Mouse (Mus musculus) hindbrain, embryonic 12.5 days (tissue): Measurements from ENCODE around the gene Auh. TPM values are rescaled to one million over a fixed set of nuclear protein-coding genes. Genes with fewer than 3 reads are reported as not detected.

Source experiments
- ATAC-seq: fragments of 200-750 bp; cut with Nextera tagmentation; 2 replicates; pipeline ENCODE4 v1.8.0; 2017; ENCODE audit warnings: moderate TSS enrichment; ENCODE audit not compliant: low FRiP score
- H3K27ac ChIP-seq: fragments of 300-500 bp; sonication (generic); 2 replicates; pipeline ENCODE4 v1.5.1; 2016; ENCODE audit warnings: mild to moderate bottlenecking
- H3K27me3 ChIP-seq: fragments of 300-500 bp; sonication (generic); 2 replicates; pipeline ENCODE4 v1.6.1; 2016; ENCODE audit warnings: mild to moderate bottlenecking
- H3K36me3 ChIP-seq: fragments of 300-500 bp; sonication (generic); 2 replicates; pipeline ENCODE4 v1.6.1; 2016; ENCODE audit warnings: mild to moderate bottlenecking
- H3K4me1 ChIP-seq: fragments of 300-500 bp; sonication (generic); 2 replicates; pipeline ENCODE4 v1.6.1; 2016
- H3K4me2 ChIP-seq: fragments of 300-500 bp; sonication (generic); replicated peaks from 2 replicates; pipeline ENCODE4 v1.6.1; 2016; ENCODE audit warnings: mild to moderate bottlenecking
- H3K4me3 ChIP-seq: fragments of 300-500 bp; sonication (generic); 2 replicates; pipeline ENCODE4 v1.5.1; 2016; ENCODE audit warnings: mild to moderate bottlenecking
- H3K9ac ChIP-seq: fragments of 300-500 bp; sonication (generic); 2 replicates; pipeline ENCODE4 v1.6.1; 2016; ENCODE audit warnings: mild to moderate bottlenecking, moderate library complexity
- H3K9me3 ChIP-seq: fragments of 300-500 bp; sonication (generic); replicated peaks from 2 replicates; pipeline ENCODE4 v1.6.1; 2016; ENCODE audit warnings: mild to moderate bottlenecking
- WGBS: fragments of 180-500 bp; shearing (Covaris S2); methylation state at CpG from one replicate; pipeline ENCODE4 v1.1.7; 2016; 5-methylcytosine and 5-hydroxymethylcytosine counted together
- polyA plus RNA-seq: library from polyadenylated mRNA; unstranded; fragments of >200 nt; fragmentation: Nextera tagmentation; extraction: Ambion mirVana; gene quantifications from 2 replicates; pipeline ENCODE4 v1.2.1, GENCODE M21; 2016

Gene Auh
- polyA plus RNA-seq, 1 experiment from 2014 or later, result 47.7 TPM

- no peaks in the 10 kb centered on the region for H3K27me3 ChIP-seq
- peaks cover 11% of the 10 kb centered on the region for H3K4me1 ChIP-seq
- no peak overlapping the region for H3K9ac ChIP-seq
- no peak overlapping the region for H3K4me2 ChIP-seq
- H3K27ac ChIP-seq, result no peak overlapping the region
- no peaks in the 10 kb centered on the region for H3K9me3 ChIP-seq
- no peak overlapping the region for H3K4me3 ChIP-seq
- ATAC-seq, result no peak
- H3K36me3 ChIP-seq, result no peaks in the 10 kb centered on the region
These were observed 102.8 kb downstream of the Auh start for GRCm38 (mm10) chr13:52826666-52827065.

- no peak for ATAC-seq
- Histone ChIP-seq H3K9me3 (no peaks in the 10 kb centered on the region), H3K4me1 (peaks cover 19% of the 10 kb centered on the region), H3K36me3 (no peaks in the 10 kb centered on the region), H3K27me3 (no peaks in the 10 kb centered on the region; the same call in 1 of the 2 replicates), H3K4me3 (no peak overlapping the region), H3K9ac (no peak overlapping the region), H3K27ac (no peak overlapping the region), H3K4me2 (no peak overlapping the region)
- WGBS, result 66% methylated on average over 9 of the region's 9 CpGs
These were observed 104.7 kb downstream of the Auh start for GRCm38 (mm10) chr13:52824754-52825153.

GRCm38 (mm10) chr13:52822165-52823149 is 107.0 kb downstream of the Auh start:
- Histone ChIP-seq H3K4me2 (peak overlapping the region; percentile 37), H3K27ac (no peak overlapping the region), H3K4me3 (no peak overlapping the region), H3K36me3 (no peaks in the 10 kb centered on the region), H3K9me3 (no peaks in the 10 kb centered on the region), H3K4me1 (peaks cover 34% of the 10 kb centered on the region), H3K27me3 (no peaks in the 10 kb centered on the region; the same call in 1 of the 2 replicates), H3K9ac (no peak overlapping the region)
- ATAC-seq, result no peak
- WGBS, result 28% methylated on average over 21 of the region's 23 CpGs

GRCm38 (mm10) chr13:52821571-52821970 is 107.9 kb downstream of the Auh start:
- Histone ChIP-seq H3K27me3 (no peaks in the 10 kb centered on the region; the same call in 1 of the 2 replicates), H3K36me3 (no peaks in the 10 kb centered on the region), H3K27ac (no peak overlapping the region), H3K9ac (no peak overlapping the region), H3K4me2 (no peak overlapping the region), H3K9me3 (no peaks in the 10 kb centered on the region), H3K4me3 (no peak overlapping the region), H3K4me1 (peaks cover 34% of the 10 kb centered on the region)
- ATAC-seq, result no peak
- 32% methylated on average over 9 of the region's 9 CpGs for WGBS

GRCm38 (mm10) chr13:52819901-52820300 is 109.6 kb downstream of the Auh start:
- Histone ChIP-seq H3K4me3 (no peak overlapping the region), H3K36me3 (no peaks in the 10 kb centered on the region), H3K4me1 (peaks cover 34% of the 10 kb centered on the region), H3K27ac (no peak overlapping the region), H3K4me2 (no peak overlapping the region), H3K9ac (no peak overlapping the region), H3K9me3 (no peaks in the 10 kb centered on the region), H3K27me3 (no peaks in the 10 kb centered on the region; the same call in 1 of the 2 replicates)
- WGBS, result 84% methylated on average over 4 of the region's 4 CpGs
- ATAC-seq, result no peak

GRCm38 (mm10) chr13:52818760-52819159 is 110.7 kb downstream of the Auh start:
- Histone ChIP-seq H3K36me3 (no peaks in the 10 kb centered on the region), H3K4me3 (no peak overlapping the region), H3K9ac (no peak overlapping the region), H3K4me2 (no peak overlapping the region), H3K27ac (no peak overlapping the region), H3K27me3 (no peaks in the 10 kb centered on the region; the same call in 1 of the 2 replicates), H3K9me3 (no peaks in the 10 kb centered on the region), H3K4me1 (peaks cover 34% of the 10 kb centered on the region)
- WGBS, result 21% methylated on average over 3 of the region's 3 CpGs
- ATAC-seq, result no peak

GRCm38 (mm10) chr13:52817991-52818491 is 111.4 kb downstream of the Auh start:
- Histone ChIP-seq H3K9me3 (no peaks in the 10 kb centered on the region), H3K36me3 (no peaks in the 10 kb centered on the region), H3K9ac (no peak overlapping the region), H3K4me1 (peaks cover 34% of the 10 kb centered on the region), H3K27ac (no peak overlapping the region), H3K27me3 (no peaks in the 10 kb centered on the region; the same call in 1 of the 2 replicates), H3K4me3 (no peak overlapping the region), H3K4me2 (no peak overlapping the region)
- whole genome bisulfite sequencing, result 71% methylated on average over 6 of the region's 6 CpGs
- no peak for ATAC-seq

- Histone ChIP-seq H3K36me3 (no peaks in the 10 kb centered on the region), H3K9me3 (no peaks in the 10 kb centered on the region), H3K4me3 (no peak overlapping the region), H3K4me1 (peaks cover 13% of the 10 kb centered on the region), H3K9ac (no peak overlapping the region), H3K27me3 (no peaks in the 10 kb centered on the region), H3K4me2 (no peak overlapping the region), H3K27ac (no peak overlapping the region; the same call in 1 of the 2 replicates)
- ATAC-seq, result no peak
- 84% methylated on average over 3 of the region's 3 CpGs for WGBS
These were observed 115.7 kb downstream of the Auh start for GRCm38 (mm10) chr13:52813750-52814149.

- H3K9ac ChIP-seq, result no peak overlapping the region
- H3K4me3 ChIP-seq, result no peak overlapping the region
- ATAC-seq, result no peak
- WGBS, result 79% methylated on average over 16 of the region's 16 CpGs
- peaks cover 4% of the 10 kb centered on the region; the same call in 1 of the 2 replicates for H3K4me1 ChIP-seq
- H3K9me3 ChIP-seq, result no peaks in the 10 kb centered on the region
- H3K27ac ChIP-seq, result peak overlapping the region; percentile 23; the same call in 1 of the 2 replicates
- H3K27me3 ChIP-seq, result no peaks in the 10 kb centered on the region
- no peak overlapping the region for H3K4me2 ChIP-seq
- H3K36me3 ChIP-seq, result no peaks in the 10 kb centered on the region
These were observed 116.6 kb downstream of the Auh start for GRCm38 (mm10) chr13:52812549-52813515.

GRCm38 (mm10) chr13:52807722-52808121 is 121.8 kb downstream of the Auh start:
- Histone ChIP-seq H3K9me3 (no peaks in the 10 kb centered on the region), H3K4me2 (no peak overlapping the region), H3K4me3 (no peak overlapping the region), H3K36me3 (no peaks in the 10 kb centered on the region), H3K27ac (no peak overlapping the region), H3K4me1 (0 out of 2 replicates have a peak, but pooled peaks cover 3% of the 10 kb centered on the region), H3K9ac (no peak overlapping the region), H3K27me3 (no peaks in the 10 kb centered on the region)
- no peak for ATAC-seq
- WGBS, result 94% methylated on average over 11 of the region's 11 CpGs

- Histone ChIP-seq H3K9me3 (no peaks in the 10 kb centered on the region), H3K4me2 (no peak overlapping the region), H3K27ac (no peak overlapping the region), H3K4me3 (no peak overlapping the region), H3K9ac (no peak overlapping the region), H3K4me1 (0 out of 2 replicates have a peak, but pooled peaks cover 3% of the 10 kb centered on the region), H3K36me3 (no peaks in the 10 kb centered on the region), H3K27me3 (no peaks in the 10 kb centered on the region)
- ATAC-seq, result no peak
- WGBS, result 53% methylated on average over 4 of the region's 4 CpGs
These were observed 123.5 kb downstream of the Auh start for GRCm38 (mm10) chr13:52806029-52806428.

GRCm38 (mm10) chr13:52805581-52805980 is 123.9 kb downstream of the Auh start:
- Histone ChIP-seq H3K4me2 (no peak overlapping the region), H3K27me3 (no peaks in the 10 kb centered on the region), H3K9me3 (no peaks in the 10 kb centered on the region), H3K4me3 (no peak overlapping the region), H3K36me3 (no peaks in the 10 kb centered on the region), H3K9ac (no peak overlapping the region), H3K4me1 (0 out of 2 replicates have a peak, but pooled peaks cover 3% of the 10 kb centered on the region), H3K27ac (no peak overlapping the region)
- ATAC-seq, result no peak
- 78% methylated on average over 6 of the region's 6 CpGs for WGBS
